In the genomic region with DNA sequence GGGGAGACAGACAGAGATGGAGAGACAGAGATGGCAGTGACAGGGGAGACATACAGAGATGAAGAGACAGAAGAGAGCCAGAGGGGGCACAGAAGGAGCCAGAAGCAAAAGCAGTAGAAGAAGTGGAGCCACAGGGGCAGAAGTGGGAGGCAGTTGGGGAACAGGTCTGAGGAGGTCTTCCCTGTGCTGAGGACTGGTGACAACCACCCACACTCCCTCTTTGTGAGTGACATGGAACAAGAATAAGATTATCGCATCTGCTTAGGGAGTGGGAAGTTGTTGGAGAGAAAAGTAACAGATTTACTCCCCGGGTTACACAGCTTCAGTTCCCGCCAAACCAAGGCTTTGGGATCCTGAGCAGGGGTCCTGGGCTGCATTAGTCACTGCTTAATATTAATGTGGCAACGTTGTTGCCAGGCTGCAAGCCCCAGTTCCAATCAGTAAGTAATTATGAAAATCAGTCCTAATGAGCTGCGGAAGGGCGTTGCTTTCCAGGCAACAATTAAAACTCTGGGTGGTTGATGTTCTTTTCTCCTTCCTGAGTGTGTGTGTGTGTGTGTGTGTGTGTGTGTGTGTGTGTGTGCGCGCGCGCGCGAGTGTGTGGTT, we compare ENCODE assay signal across 11 mouse cellular contexts. TPM values are rescaled to one million over a fixed set of nuclear protein-coding genes. Genes with fewer than 3 reads are reported as not detected.
DNase-seq lines count a peak whose midpoint lies in the region; ATAC-seq and TF ChIP-seq lines count a peak whose summit lies in the region.
"Had no signal": no experiment of that assay in that cellular context is flagged by ENCODE, and none has a peak within 500 bp of the region (broad histone marks: within the 10 kb centered on the region; RNA-seq: fewer than 3 reads in every experiment).

No protein-coding gene starts in this region.

- no peak overlapping the region for H3K4me2 ChIP-seq in limb, embryonic 12.5 days

- TF ChIP-seq POLR2A in thymus, adult 2 months (IDR thresholded peaks at IDR 0.05; ENCODE audit: control insufficient read depth, extremely low read depth, insufficient read depth, low read length, poor library complexity), result no peak

- DNase-seq in frontal cortex, postnatal 36 days (ENCODE audit: low spot score in 2 of 2), result peak; percentile 12 to 19
- DNase-seq in frontal cortex, postnatal 25 days (ENCODE audit: low spot score in 2 of 2), result no peak
- DNase-seq in thymus, adult 2 months, result peak; percentile 25
- DNase-seq in thymus, adult 18-20 months, result no peak
- peak; percentile 29 to 36 for DNase-seq in thymus, postnatal 36 days
- no peak for DNase-seq in gastrocnemius, postnatal 36 days
- DNase-seq in heart, adult 8-10 months (ENCODE audit: low spot score), result no peak

- no peak overlapping the region for H3K9ac ChIP-seq in limb, embryonic 12.5 days (replicated peaks)

- intact Hi-C loops in gastrocnemius, postnatal 36 days (cut with DNase I), result no loop called here

- no peaks in the 10 kb centered on the region for H3K36me3 ChIP-seq in thymus, adult 2 months (ENCODE audit: control insufficient read depth, insufficient read depth, low read length)
- no peaks in the 10 kb centered on the region for H3K36me3 ChIP-seq in limb, embryonic 12.5 days

- H3K4me1 ChIP-seq in thymus, adult 2 months (replicated peaks; ENCODE audit: control insufficient read depth, insufficient read depth, low read length), result peaks cover 14% of the 10 kb centered on the region
- H3K4me1 ChIP-seq in limb, embryonic 12.5 days (replicated peaks), result peaks cover 19% of the 10 kb centered on the region

- no peak overlapping the region for H3K4me3 ChIP-seq in thymus, adult 2 months (ENCODE audit: control insufficient read depth, insufficient read depth, low read length)
- H3K4me3 ChIP-seq in limb, embryonic 12.5 days (replicated peaks), result no peak overlapping the region
- H3K4me3 ChIP-seq: myocyte had no signal

- WGBS in thymus, adult 2 months, result 32% methylated on average over 12 of the region's 12 CpGs
- 50% methylated on average over 12 of the region's 12 CpGs for WGBS in limb, embryonic 12.5 days

- H3K27me3 ChIP-seq in thymus, adult 2 months (ENCODE audit: control insufficient read depth, insufficient read depth, low read length), result no peaks in the 10 kb centered on the region
- no peaks in the 10 kb centered on the region for H3K27me3 ChIP-seq in limb, embryonic 12.5 days

- TF ChIP-seq CTCF in thymus, adult 2 months (IDR thresholded peaks at IDR 0.05; ENCODE audit: borderline replicate concordance, control insufficient read depth, extremely low read depth, insufficient read depth, low read length, poor library complexity), result no peak

- no peaks in the 10 kb centered on the region for H3K9me3 ChIP-seq in limb, embryonic 12.5 days

- ATAC-seq in limb, embryonic 12.5 days (ENCODE audit: insufficient number of reproducible peaks, insufficient read depth, low FRiP score, low TSS enrichment, low read depth), result no peak
- ATAC-seq: lung, postnatal 0 days had no signal

- no peak overlapping the region for H3K27ac ChIP-seq in thymus, adult 2 months (ENCODE audit: control insufficient read depth, insufficient read depth, low read length)
- 0 out of 2 replicates have a peak overlapping the region, but pooled peaks have one; percentile 23 for H3K27ac ChIP-seq in limb, embryonic 12.5 days

RNA-seq across cellular contexts. Expression of gene Lypd6b, which starts 50.1 kb away (rescaled TPM):
- 5.8 and 6.0 TPM in 2 replicates for polyA plus RNA-seq in thymus, adult 2 months (2012; rRNA removed)
- 7.2 and 7.3 TPM in 2 replicates for polyA plus RNA-seq in limb, embryonic 12.5 days (2016; fragmentation: Nextera tagmentation; extraction: Ambion mirVana)
- total RNA-seq in gastrocnemius, postnatal 36 days (2021), result not detected
- under 1 TPM in 2 of 4 experiments, not detected in 2; 0.11 to 0.12 TPM for total RNA-seq in heart, adult 8-10 months (2022)
- total RNA-seq: MEL had no signal

Comparison
In these comparisons a context has a peak if more than half of its experiments do, and no peak if none do; other contexts are left out.
1. DNase-seq: peak in frontal cortex, postnatal 36 days (2 of 2), thymus, adult 2 months (single experiment) and thymus, postnatal 36 days (2 of 2); none in frontal cortex, postnatal 25 days (0 of 2), thymus, adult 18-20 months (0 of 2), gastrocnemius, postnatal 36 days (0 of 2) and heart, adult 8-10 months (single experiment).